Mouse (Mus musculus): ENCODE data around the gene Bcl9l.

- TF ChIP-seq CTCF (IDR thresholded peaks at IDR 0.05 in 2 of 3, conservative IDR thresholded peaks at IDR 0.05 in 1 of 3; ENCODE audit: control insufficient read depth in 1 of 3, insufficient read depth in 1 of 3, low read depth in 2 of 3, low read length in 3 of 3, poor library complexity in 1 of 3, severe bottlenecking in 1 of 3) (no peak), ZKSCAN1 (IDR thresholded peaks at IDR 0.05; ENCODE audit: low read depth, low read length) (no peak), POLR2AphosphoS2 (IDR thresholded peaks at IDR 0.05; ENCODE audit: low read length) (no peak), ELF1 (IDR thresholded peaks at IDR 0.05; ENCODE audit: low read depth, low read length) (no peak), HCFC1 (IDR thresholded peaks at IDR 0.05; ENCODE audit: low read depth, low read length) (no peak), MAFK (IDR thresholded peaks at IDR 0.05; ENCODE audit: borderline replicate concordance, low read depth, low read length) (no peak), TAL1 (IDR thresholded peaks at IDR 0.05; ENCODE audit: low read length) (no peak), MYB (IDR thresholded peaks at IDR 0.05; ENCODE audit: low read depth, low read length) (no peak), POLR2A (IDR thresholded peaks at IDR 0.05; ENCODE audit: control insufficient read depth in 1 of 2, insufficient read depth in 1 of 2, low read depth in 1 of 2, low read length in 2 of 2, poor library complexity in 1 of 2) (no peak), NELFE (IDR thresholded peaks at IDR 0.05; ENCODE audit: low read depth, low read length) (no peak), ZNF384 (IDR thresholded peaks at IDR 0.05; ENCODE audit: low read depth, low read length) (no peak), TCF12 (IDR thresholded peaks at IDR 0.05; ENCODE audit: low read depth, low read length) (no peak), ZC3H11A (IDR thresholded peaks at IDR 0.05; ENCODE audit: low read depth, low read length) (no peak), GATA1 (IDR thresholded peaks at IDR 0.05; ENCODE audit: low read depth, low read length) (no peak)
These were observed 25.4 kb upstream of the Bcl9l start for GRCm38 (mm10) chr9:44457035-44457742.
